ENCODE assay signal across 8 mouse cellular contexts in the genomic region with DNA sequence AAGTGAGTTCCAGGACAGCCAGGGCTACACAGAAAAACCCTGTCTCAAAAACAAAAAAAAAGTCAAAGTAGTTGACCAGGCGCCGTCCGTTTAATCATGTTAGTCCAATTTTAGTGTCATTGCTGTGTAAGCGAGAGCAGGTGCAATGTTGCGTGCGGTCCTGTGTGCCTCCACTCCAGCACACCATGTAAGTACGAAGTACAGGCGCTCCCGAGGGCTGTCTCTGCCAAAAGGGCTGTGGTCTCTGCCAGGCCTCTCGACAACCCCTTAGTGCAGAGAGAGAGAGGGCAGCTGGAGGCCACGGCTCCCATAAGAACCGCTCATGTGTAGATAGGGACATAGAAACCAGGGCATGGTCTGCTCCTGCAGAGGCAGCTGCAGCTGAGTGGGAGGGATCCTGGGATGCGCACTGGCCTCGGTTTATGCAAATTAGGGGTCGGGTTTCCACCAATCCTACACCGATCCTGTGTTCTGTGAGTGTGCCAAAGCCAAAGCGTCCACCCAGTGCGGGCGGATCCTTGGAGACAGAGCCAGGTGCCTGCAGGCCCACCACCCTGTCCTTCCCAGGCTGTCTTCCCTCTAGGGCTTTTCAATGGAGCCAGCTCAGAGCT. TPM values are rescaled to one million over a fixed set of nuclear protein-coding genes. Genes with fewer than 3 reads are reported as not detected.
DNase-seq lines count a peak whose midpoint lies in the region; ATAC-seq and TF ChIP-seq lines count a peak whose summit lies in the region.

No protein-coding gene starts in this region.

- no peak for TF ChIP-seq EP300 in lung, postnatal 0 days (IDR thresholded peaks at IDR 0.05)
- TF ChIP-seq EP300 in stomach, postnatal 0 days (optimal IDR thresholded peaks at IDR 0.05) = no peak

- intact Hi-C loops in gastrocnemius, postnatal 36 days (cut with DNase I) = no loop called here

- peak; percentile 96 for ATAC-seq in intestine, embryonic 16.5 days
- peak; percentile 95 for ATAC-seq in lung, postnatal 0 days
- ATAC-seq in stomach, postnatal 0 days (ENCODE audit: low FRiP score, low TSS enrichment) = peak; percentile 89
- no peak for ATAC-seq in erythroblast, adult 5-6 weeks (replicated peaks; ENCODE audit: low FRiP score, poor library complexity, severe bottlenecking)

- peaks cover 9% of the 10 kb centered on the region for H3K4me1 ChIP-seq in forebrain, embryonic 10.5 days
- H3K4me1 ChIP-seq in intestine, embryonic 16.5 days (ENCODE audit: control insufficient read depth, insufficient read depth, low read length) = peaks cover 5% of the 10 kb centered on the region; the same call in 1 of the 2 replicates
- H3K4me1 ChIP-seq in lung, postnatal 0 days (ENCODE audit: insufficient read depth, low read depth, low read length) = no peaks in the 10 kb centered on the region
- no peaks in the 10 kb centered on the region for H3K4me1 ChIP-seq in stomach, postnatal 0 days (replicated peaks; ENCODE audit: control insufficient read depth, insufficient read depth)

- no peak for TF ChIP-seq CTCF in lung, postnatal 0 days (IDR thresholded peaks at IDR 0.05)
- no peak for TF ChIP-seq CTCF in stomach, postnatal 0 days (IDR thresholded peaks at IDR 0.05; ENCODE audit: low read depth)

- H3K27me3 ChIP-seq in forebrain, embryonic 10.5 days (ENCODE audit: poor library complexity, severe bottlenecking) = no peaks in the 10 kb centered on the region
- no peaks in the 10 kb centered on the region for H3K27me3 ChIP-seq in intestine, embryonic 16.5 days (replicated peaks; ENCODE audit: control insufficient read depth, insufficient read depth, low read length)
- H3K27me3 ChIP-seq in lung, postnatal 0 days (replicated peaks; ENCODE audit: insufficient read depth, low read length) = no peaks in the 10 kb centered on the region
- no peaks in the 10 kb centered on the region for H3K27me3 ChIP-seq in stomach, postnatal 0 days (ENCODE audit: control insufficient read depth, insufficient read depth, low read length)

- H3K36me3 ChIP-seq in forebrain, embryonic 10.5 days (replicated peaks) = peaks cover 46% of the 10 kb centered on the region
- H3K36me3 ChIP-seq in intestine, embryonic 16.5 days (ENCODE audit: control insufficient read depth, insufficient read depth, low read length) = peaks cover 4% of the 10 kb centered on the region; the same call in 1 of the 2 replicates
- peaks cover 16% of the 10 kb centered on the region for H3K36me3 ChIP-seq in lung, postnatal 0 days (ENCODE audit: insufficient read depth, low read length)
- H3K36me3 ChIP-seq in stomach, postnatal 0 days (ENCODE audit: control insufficient read depth, insufficient read depth, low read length) = peaks cover 2% of the 10 kb centered on the region; the same call in 1 of the 2 replicates

- H3K9ac ChIP-seq in intestine, embryonic 16.5 days (ENCODE audit: low read depth, low read length) = no peak overlapping the region
- H3K9ac ChIP-seq in lung, postnatal 0 days (replicated peaks; ENCODE audit: low read depth) = no peak overlapping the region
- H3K9ac ChIP-seq in stomach, postnatal 0 days (ENCODE audit: low read length) = no peak overlapping the region

- WGBS in forebrain, embryonic 10.5 days = 45% methylated on average over 19 of the region's 19 CpGs
- WGBS in intestine, embryonic 16.5 days = 35% methylated on average over 19 of the region's 19 CpGs
- 37% methylated on average over 19 of the region's 19 CpGs for WGBS in lung, postnatal 0 days
- WGBS in stomach, postnatal 0 days = 42% methylated on average over 19 of the region's 19 CpGs

- no peak overlapping the region for H3K4me3 ChIP-seq in forebrain, embryonic 10.5 days
- H3K4me3 ChIP-seq in intestine, embryonic 16.5 days (ENCODE audit: low read length) = no peak overlapping the region
- H3K4me3 ChIP-seq in lung, postnatal 0 days (ENCODE audit: low read depth, low read length) = no peak overlapping the region
- no peak overlapping the region for H3K4me3 ChIP-seq in stomach, postnatal 0 days (ENCODE audit: low read depth, low read length)

- H3K27ac ChIP-seq in forebrain, embryonic 10.5 days = peak overlapping the region; percentile 59
- H3K27ac ChIP-seq in intestine, embryonic 16.5 days (ENCODE audit: low read length) = no peak overlapping the region
- H3K27ac ChIP-seq in lung, postnatal 0 days (ENCODE audit: low read length) = no peak overlapping the region
- no peak overlapping the region for H3K27ac ChIP-seq in stomach, postnatal 0 days (replicated peaks)

- H3K9me3 ChIP-seq in forebrain, embryonic 10.5 days = no peaks in the 10 kb centered on the region
- H3K9me3 ChIP-seq in intestine, embryonic 16.5 days (ENCODE audit: control insufficient read depth, low read length) = no peaks in the 10 kb centered on the region
- H3K9me3 ChIP-seq in lung, postnatal 0 days (ENCODE audit: low read length) = no peaks in the 10 kb centered on the region
- no peaks in the 10 kb centered on the region for H3K9me3 ChIP-seq in stomach, postnatal 0 days (ENCODE audit: control insufficient read depth, low read length)

- no peak overlapping the region for H3K4me2 ChIP-seq in intestine, embryonic 16.5 days (ENCODE audit: low read depth, low read length)
- no peak overlapping the region for H3K4me2 ChIP-seq in lung, postnatal 0 days (replicated peaks; ENCODE audit: low read depth, low read length)
- H3K4me2 ChIP-seq in stomach, postnatal 0 days (replicated peaks; ENCODE audit: low read depth) = no peak overlapping the region

- peak; percentile 24 for DNase-seq in gastrocnemius, postnatal 10 days
- DNase-seq in gastrocnemius, postnatal 36 days = no peak
- peak; percentile 69 for DNase-seq in forebrain, embryonic 10.5 days (ENCODE audit: extremely low spot score, low spot score)
- peak; percentile 75 for DNase-seq in lung, postnatal 0 days (ENCODE audit: low spot score)
- peak; percentile 64 for DNase-seq in stomach, postnatal 0 days (ENCODE audit: low spot score)
- no peak for DNase-seq in left cerebral cortex, adult 18-20 months (ENCODE audit: low spot score in 2 of 2)

RNA-seq across cellular contexts. Expression of gene Hmces, which starts 23.5 kb away (rescaled TPM):
- 10 to 100 TPM in 1 of 2 experiments, 1 to 10 TPM in 1; 8.1 to 11.7 TPM for total RNA-seq in gastrocnemius, postnatal 10 days (2021)
- total RNA-seq in gastrocnemius, postnatal 36 days (2021) = 1 to 10 TPM; 5.8 to 6.9 TPM
- polyA plus RNA-seq in forebrain, embryonic 10.5 days (2016; fragmentation: Nextera tagmentation; extraction: Ambion mirVana) = 61.5 and 65.3 TPM in 2 replicates
- polyA plus RNA-seq in intestine, embryonic 16.5 days (2015; fragmentation: Nextera tagmentation; extraction: Ambion mirVana) = 31.6 and 35.6 TPM in 2 replicates
- 33.5 and 34.5 TPM in 2 replicates for polyA plus RNA-seq in lung, postnatal 0 days (2015; fragmentation: Nextera tagmentation; extraction: Ambion mirVana)
- 21.3 and 21.4 TPM in 2 replicates for polyA plus RNA-seq in stomach, postnatal 0 days (2015; fragmentation: Nextera tagmentation; extraction: Ambion mirVana)
- total RNA-seq in erythroblast, adult 5-6 weeks (2015; ENCODE audit: low replicate concordance) = 10.0 TPM in 2 replicates
- total RNA-seq in erythroblast, adult 5-6 weeks (2017; ENCODE audit: low replicate concordance) = 7.8 and 8.6 TPM in 2 replicates
- total RNA-seq in left cerebral cortex, adult 18-20 months (2021) = 10 to 100 TPM; 27.8 to 28.9 TPM

RNA-seq across cellular contexts. Expression of gene H1fx, which starts 44.2 kb away (rescaled TPM):
- total RNA-seq in gastrocnemius, postnatal 10 days (2021) = 10 to 100 TPM; 14.7 to 15.7 TPM
- total RNA-seq in gastrocnemius, postnatal 36 days (2021) = 1 to 10 TPM; 1.4 to 2.2 TPM
- 20.1 and 20.3 TPM in 2 replicates for polyA plus RNA-seq in forebrain, embryonic 10.5 days (2016; fragmentation: Nextera tagmentation; extraction: Ambion mirVana)
- polyA plus RNA-seq in intestine, embryonic 16.5 days (2015; fragmentation: Nextera tagmentation; extraction: Ambion mirVana) = 2.4 and 4.1 TPM in 2 replicates
- 9.1 and 11.5 TPM in 2 replicates for polyA plus RNA-seq in lung, postnatal 0 days (2015; fragmentation: Nextera tagmentation; extraction: Ambion mirVana)
- 17.3 and 20.0 TPM in 2 replicates for polyA plus RNA-seq in stomach, postnatal 0 days (2015; fragmentation: Nextera tagmentation; extraction: Ambion mirVana)
- not detected in 2 replicates for total RNA-seq in erythroblast, adult 5-6 weeks (2015; ENCODE audit: low replicate concordance)
- total RNA-seq in erythroblast, adult 5-6 weeks (2017; ENCODE audit: low replicate concordance) = not detected in 2 replicates
- total RNA-seq in left cerebral cortex, adult 18-20 months (2021) = 10 to 100 TPM; 55.5 to 61.6 TPM

RNA-seq across cellular contexts. Expression of gene Copg1, which starts 49.7 kb away (rescaled TPM):
- total RNA-seq in gastrocnemius, postnatal 10 days (2021) = 10 to 100 TPM; 51.6 to 63.7 TPM
- 10 to 100 TPM; 28.6 to 28.7 TPM for total RNA-seq in gastrocnemius, postnatal 36 days (2021)
- polyA plus RNA-seq in forebrain, embryonic 10.5 days (2016; fragmentation: Nextera tagmentation; extraction: Ambion mirVana) = 152 and 155 TPM in 2 replicates
- polyA plus RNA-seq in intestine, embryonic 16.5 days (2015; fragmentation: Nextera tagmentation; extraction: Ambion mirVana) = 162 and 166 TPM in 2 replicates
- 72.2 and 75.4 TPM in 2 replicates for polyA plus RNA-seq in lung, postnatal 0 days (2015; fragmentation: Nextera tagmentation; extraction: Ambion mirVana)
- polyA plus RNA-seq in stomach, postnatal 0 days (2015; fragmentation: Nextera tagmentation; extraction: Ambion mirVana) = 72.5 and 75.6 TPM in 2 replicates
- 11.1 and 11.5 TPM in 2 replicates for total RNA-seq in erythroblast, adult 5-6 weeks (2015; ENCODE audit: low replicate concordance)
- total RNA-seq in erythroblast, adult 5-6 weeks (2017; ENCODE audit: low replicate concordance) = 14.5 and 20.5 TPM in 2 replicates
- total RNA-seq in left cerebral cortex, adult 18-20 months (2021) = 100 to 1,000 TPM; 233 to 239 TPM

Comparison
In these comparisons a context has a peak if more than half of its experiments do, and no peak if none do; other contexts are left out.
1. DNase-seq: peak in gastrocnemius, postnatal 10 days (single experiment), forebrain, embryonic 10.5 days (single experiment), lung, postnatal 0 days (single experiment) and stomach, postnatal 0 days (single experiment); none in gastrocnemius, postnatal 36 days (0 of 2) and left cerebral cortex, adult 18-20 months (0 of 2).
2. RNA of gene H1fx, which starts 44.2 kb away (total RNA-seq): 55.5 to 61.6 TPM in left cerebral cortex, adult 18-20 months and 14.7 to 15.7 TPM in gastrocnemius, postnatal 10 days; 1.4 to 2.2 TPM in gastrocnemius, postnatal 36 days and not detected in erythroblast, adult 5-6 weeks; every median in the first group is over 4 times any median in the second.